14 mouse cellular contexts compared by ENCODE assay signal in genomic region chr5:115695191-115695770, GRCm38 (mm10). TPM values are rescaled to one million over a fixed set of nuclear protein-coding genes. Genes with fewer than 3 reads are reported as not detected.
DNase-seq lines count a peak whose midpoint lies in the region; ATAC-seq and TF ChIP-seq lines count a peak whose summit lies in the region.
"Had no signal": no experiment of that assay in that cellular context is flagged by ENCODE, and none has a peak within 500 bp of the region (broad histone marks: within the 10 kb centered on the region; RNA-seq: fewer than 3 reads in every experiment).

No protein-coding gene starts in this region.

- H3K9ac ChIP-seq in ES-Bruce4 (ENCODE audit: low read depth, poor library complexity, severe bottlenecking) = no peak overlapping the region
- H3K9ac ChIP-seq in liver, embryonic 12.5 days = no peak overlapping the region
- H3K9ac ChIP-seq: intestine, embryonic 15.5 days; lung, embryonic 15.5 days; stomach, embryonic 15.5 days had no signal

- WGBS in liver, embryonic 12.5 days (ENCODE audit: insufficient replicate concordance) = 53% methylated on average over 6 of the region's 6 CpGs

- no peak for TF ChIP-seq CTCF in layer of hippocampus, adult 2 months (conservative IDR thresholded peaks at IDR 0.05)
- no peak for TF ChIP-seq CTCF in ES-Bruce4 (IDR thresholded peaks at IDR 0.05; ENCODE audit: low read depth, low read length)

- no peak overlapping the region for H3K4me2 ChIP-seq in liver, embryonic 12.5 days
- H3K4me2 ChIP-seq: intestine, embryonic 15.5 days; lung, embryonic 15.5 days; stomach, embryonic 15.5 days had no signal

- DNase-seq in layer of hippocampus, adult 2 months (ENCODE audit: low spot score in 2 of 2) = no peak
- no peak for DNase-seq in layer of hippocampus, adult 8-10 months (ENCODE audit: low spot score in 2 of 2)
- peak; percentile 84 for DNase-seq in 416B (ENCODE audit: low read depth)
- DNase-seq in cerebellum, postnatal 14 days = peak; percentile 74 to 83
- DNase-seq in heart, adult 9 months (ENCODE audit: low spot score in 2 of 2) = no peak
- DNase-seq: adrenal gland, postnatal 10 days; kidney, postnatal 4 days; liver; thymus, postnatal 4 days had no signal

- TF ChIP-seq POLR2A in ES-Bruce4 (IDR thresholded peaks at IDR 0.05; ENCODE audit: insufficient read depth, low read length) = no peak

- TF ChIP-seq EP300 in ES-Bruce4 (IDR thresholded peaks at IDR 0.05; ENCODE audit: insufficient read depth, low read depth, low read length) = no peak

- no peaks in the 10 kb centered on the region for H3K36me3 ChIP-seq in ES-Bruce4 (ENCODE audit: control insufficient read depth, insufficient read depth, low read length, poor library complexity, severe bottlenecking)
- no peaks in the 10 kb centered on the region for H3K36me3 ChIP-seq in liver, embryonic 12.5 days
- H3K36me3 ChIP-seq: intestine, embryonic 15.5 days; lung, embryonic 15.5 days; stomach, embryonic 15.5 days had no signal

- H3K4me1 ChIP-seq in ES-Bruce4 (ENCODE audit: control insufficient read depth, insufficient read depth, low read length) = peaks cover 12% of the 10 kb centered on the region
- H3K4me1 ChIP-seq in liver, embryonic 12.5 days = no peaks in the 10 kb centered on the region
- H3K4me1 ChIP-seq: intestine, embryonic 15.5 days; lung, embryonic 15.5 days; stomach, embryonic 15.5 days had no signal

- no peak overlapping the region for H3K4me3 ChIP-seq in layer of hippocampus, adult 2 months
- no peak overlapping the region for H3K4me3 ChIP-seq in ES-Bruce4 (ENCODE audit: low read depth, low read length)
- no peak overlapping the region for H3K4me3 ChIP-seq in liver, embryonic 12.5 days
- H3K4me3 ChIP-seq: intestine, embryonic 15.5 days; lung, embryonic 15.5 days; stomach, embryonic 15.5 days had no signal

- peak overlapping the region; percentile 59 for H3K27ac ChIP-seq in layer of hippocampus, adult 2 months
- peak overlapping the region; percentile 47 for H3K27ac ChIP-seq in ES-Bruce4 (ENCODE audit: insufficient read depth, low read length)
- H3K27ac ChIP-seq in liver, embryonic 12.5 days = no peak overlapping the region
- H3K27ac ChIP-seq: intestine, embryonic 15.5 days; lung, embryonic 15.5 days; stomach, embryonic 15.5 days had no signal

- no peak for ATAC-seq in liver, embryonic 12.5 days
- ATAC-seq: intestine, embryonic 15.5 days had no signal

- H3K9me3 ChIP-seq in ES-Bruce4 (replicated peaks; ENCODE audit: control insufficient read depth, insufficient read depth, low read length, poor library complexity, severe bottlenecking) = no peaks in the 10 kb centered on the region
- H3K9me3 ChIP-seq in liver, embryonic 12.5 days (replicated peaks) = no peaks in the 10 kb centered on the region
- H3K9me3 ChIP-seq: intestine, embryonic 15.5 days; lung, embryonic 15.5 days; stomach, embryonic 15.5 days had no signal

- no peaks in the 10 kb centered on the region for H3K27me3 ChIP-seq in ES-Bruce4 (ENCODE audit: control insufficient read depth, insufficient read depth, low read length, poor library complexity, severe bottlenecking)
- peaks cover 4% of the 10 kb centered on the region; the same call in 1 of the 2 replicates for H3K27me3 ChIP-seq in liver, embryonic 12.5 days (replicated peaks)
- H3K27me3 ChIP-seq: intestine, embryonic 15.5 days; lung, embryonic 15.5 days; stomach, embryonic 15.5 days had no signal

RNA-seq across cellular contexts. Expression of gene Bicdl1, which starts 36.1 kb away (rescaled TPM):
- total RNA-seq in layer of hippocampus, adult 2 months (2021) = 100 to 1,000 TPM; 123 to 125 TPM
- total RNA-seq in layer of hippocampus, adult 8-10 months (2022) = 100 to 1,000 TPM; 121 to 148 (median 130) TPM
- 32.3 and 34.0 TPM in 2 replicates for polyA plus RNA-seq in ES-Bruce4 (2011; ENCODE audit: insufficient read depth, insufficient read length, low read depth, missing spikeins)
- polyA plus RNA-seq in liver, embryonic 12.5 days (2016; fragmentation: Nextera tagmentation; extraction: Ambion mirVana) = 2.9 and 3.4 TPM in 2 replicates

Comparison
In these comparisons a context has a peak if more than half of its experiments do, and no peak if none do; other contexts are left out.
1. DNase-seq: peak in 416B (single experiment) and cerebellum, postnatal 14 days (2 of 2); none in layer of hippocampus, adult 2 months (0 of 2), layer of hippocampus, adult 8-10 months (0 of 2) and heart, adult 9 months (0 of 2).